Mouse (Mus musculus) liver, embryonic 14.5 days (tissue): Measurements from ENCODE around the gene Larp4b. TPM values are rescaled to one million over a fixed set of nuclear protein-coding genes. Genes with fewer than 3 reads are reported as not detected.

Experiments
- ATAC-seq: fragments of 200-750 bp; cut with Nextera tagmentation; 2 replicates; pipeline ENCODE4 v1.8.0; 2017; ENCODE audit warnings: moderate number of reproducible peaks, mild to moderate bottlenecking, moderate library complexity; ENCODE audit not compliant: insufficient read depth
- DNase-seq, 3 experiments: peaks; one replicate each; pipeline ENCODE4 v3.0.0-alpha.2; 2012 to 2013; ENCODE audit warnings: low read depth in 3 of 3, low spot score in 3 of 3
- H3K27ac ChIP-seq: fragments of 300-500 bp; sonication (generic); 2 replicates; pipeline ENCODE4 v1.5.1; 2014; ENCODE audit warnings: moderate library complexity, mild to moderate bottlenecking, control low read depth, inconsistent platforms
- H3K27me3 ChIP-seq: fragments of 300-500 bp; sonication (generic); 2 replicates; pipeline ENCODE4 v1.6.1; 2014; ENCODE audit warnings: mild to moderate bottlenecking, low read length, moderate library complexity; ENCODE audit not compliant: control insufficient read depth, insufficient read depth
- H3K36me3 ChIP-seq: fragments of 300-500 bp; sonication (generic); replicated peaks from 2 replicates; pipeline ENCODE4 v1.6.1; 2014; ENCODE audit warnings: low read depth; ENCODE audit not compliant: control insufficient read depth, insufficient read depth
- H3K4me1 ChIP-seq, 2 experiments: fragments of 200-500 bp in 1 of 2; fragments of 300-500 bp in 1 of 2; sonication (generic) in 1 of 2; replicated peaks; 2 replicates each; pipeline ENCODE4 v1.6.1; 2012 to 2014; ENCODE audit warnings: antibody characterized with exemption in 1 of 2, inconsistent platforms in 1 of 2, low read length in 1 of 2; ENCODE audit not compliant: control insufficient read depth in 2 of 2, insufficient read depth in 2 of 2
- H3K4me2 ChIP-seq: fragments of 300-500 bp; sonication (generic); 2 replicates; pipeline ENCODE4 v1.6.1; 2014; ENCODE audit warnings: low read depth, mild to moderate bottlenecking, control low read depth, moderate library complexity
- H3K4me3 ChIP-seq, 2 experiments: fragments of 200-500 bp in 1 of 2; fragments of 300-500 bp in 1 of 2; sonication (generic) in 1 of 2; 2 replicates each; pipeline ENCODE4 v1.5.1; 2012 to 2014; ENCODE audit warnings: low read depth in 2 of 2, low read length in 2 of 2, mild to moderate bottlenecking in 2 of 2, control low read depth in 1 of 2, inconsistent platforms in 1 of 2, moderate library complexity in 1 of 2; ENCODE audit not compliant: insufficient read depth in 1 of 2
- H3K9ac ChIP-seq: fragments of 300-500 bp; sonication (generic); replicated peaks from 2 replicates; pipeline ENCODE4 v1.6.1; 2014; ENCODE audit warnings: mild to moderate bottlenecking, control low read depth, moderate library complexity
- H3K9me3 ChIP-seq: fragments of 300-500 bp; sonication (generic); 2 replicates; pipeline ENCODE4 v1.6.1; 2016; ENCODE audit warnings: low read length, mixed read lengths; ENCODE audit not compliant: control insufficient read depth
- CTCF ChIP-seq: IDR thresholded peaks from 2 replicates; pipeline ENCODE4 v1.5.1; 2016; ENCODE audit warnings: antibody characterized with exemption, low read depth, control low read depth
- EP300 ChIP-seq: IDR thresholded peaks from 2 replicates; pipeline ENCODE4 v1.6.1; 2016; ENCODE audit warnings: antibody characterized with exemption, low read depth
- WGBS: fragments of 180-500 bp; shearing (Covaris S2); extraction: QIAGEN DNeasy Blood & Tissue Kit; methylation state at CpG from one replicate; pipeline ENCODE4 v1.1.7; 2014; ENCODE audit not compliant: insufficient replicate concordance; 5-methylcytosine and 5-hydroxymethylcytosine counted together
- polyA plus RNA-seq, 2 experiments: library from polyadenylated mRNA; depleted of rRNA in 1 of 2; stranded (reverse) in 1 of 2; unstranded in 1 of 2; fragments of >200 nt; fragmentation: Nextera tagmentation in 1 of 2; extraction: Ambion mirVana in 1 of 2; gene quantifications; 2 replicates each; pipeline versions ENCODE4 v1.2.1 to v1.2.3; 2012 to 2014

The Larp4b gene
- polyA plus RNA-seq, 2 experiments, result 16.5 to 27.7 TPM

DNA sequence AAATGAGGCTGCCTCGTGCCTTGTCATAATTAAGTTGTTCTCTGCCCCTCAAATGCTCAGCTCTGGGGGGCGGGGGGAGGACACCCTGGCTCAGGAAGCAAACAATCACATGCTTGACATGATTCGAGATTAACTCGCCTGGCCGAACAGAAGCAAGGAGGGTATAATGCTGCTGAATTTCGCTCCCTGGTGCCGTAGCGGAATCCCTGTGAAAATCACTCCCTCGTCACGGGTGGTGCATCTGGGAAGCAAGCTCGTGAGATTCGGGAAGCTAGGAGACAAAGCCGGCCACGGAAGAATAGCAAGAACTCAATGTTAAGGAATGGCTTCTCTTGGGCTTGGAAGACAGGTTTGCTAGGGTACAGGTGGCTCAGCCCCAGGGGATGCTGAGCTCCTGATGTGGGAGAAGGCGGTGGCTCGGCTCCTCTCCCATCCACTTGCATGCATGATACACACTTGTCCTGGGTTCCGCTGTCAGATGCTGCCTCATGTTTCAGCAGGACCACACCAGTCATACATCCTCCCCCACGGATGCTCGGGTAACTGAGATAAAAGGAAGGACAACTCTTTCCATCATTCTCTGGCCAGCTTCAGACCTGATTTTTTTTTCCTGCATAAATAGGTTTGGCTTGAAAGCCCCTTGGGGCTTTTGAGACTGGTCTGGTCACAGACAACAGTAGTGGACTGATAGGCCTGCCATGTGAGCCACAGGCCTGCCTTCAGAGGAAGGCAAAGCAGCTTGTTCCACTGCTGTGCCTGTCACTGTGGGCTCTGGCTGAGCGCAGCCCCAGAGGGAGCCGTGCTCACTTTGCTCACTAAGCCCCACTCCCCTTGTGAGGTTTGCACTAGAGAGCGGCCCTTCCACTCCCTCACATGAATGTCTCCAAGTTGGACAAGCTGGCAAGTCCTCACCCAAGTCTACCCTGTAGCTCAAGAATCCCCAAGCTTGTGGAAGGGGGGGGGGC is 94.2 kb downstream of the Larp4b start:
- DNase-seq, result no peak

GRCm38 (mm10) chr13:9189481-9189880 is 95.8 kb downstream of the Larp4b start:
- no peaks in the 10 kb centered on the region; a peak in 1 of 4 replicates for H3K4me1 ChIP-seq
- H3K27me3 ChIP-seq, result no peaks in the 10 kb centered on the region
- no peaks in the 10 kb centered on the region for H3K36me3 ChIP-seq
- H3K4me2 ChIP-seq, result no peak overlapping the region
- TF ChIP-seq EP300 (no peak), CTCF (no peak)
- no peaks in the 10 kb centered on the region for H3K9me3 ChIP-seq
- ATAC-seq (no peak), DNase-seq (no peak)
- H3K9ac ChIP-seq, result no peak overlapping the region
- WGBS, result 68% methylated on average over 5 of the region's 5 CpGs
- no peak overlapping the region for H3K4me3 ChIP-seq
- no peak overlapping the region for H3K27ac ChIP-seq

More for the DNA sequence above, 94.2 kb downstream of the Larp4b start:
- no peaks in the 10 kb centered on the region; a peak in 1 of 4 replicates for H3K4me1 ChIP-seq
- H3K36me3 ChIP-seq, result no peaks in the 10 kb centered on the region
- H3K27ac ChIP-seq, result no peak overlapping the region
- no peaks in the 10 kb centered on the region for H3K27me3 ChIP-seq
- no peak overlapping the region for H3K4me3 ChIP-seq
- H3K9ac ChIP-seq, result no peak overlapping the region
- 66% methylated on average over 22 of the region's 22 CpGs for WGBS
- no peaks in the 10 kb centered on the region for H3K9me3 ChIP-seq
- ATAC-seq, result no peak
- TF ChIP-seq CTCF, result no peak
- TF ChIP-seq EP300, result no peak
- H3K4me2 ChIP-seq, result no peak overlapping the region

GRCm38 (mm10) chr13:9191172-9192140 is 97.8 kb downstream of the Larp4b start:
- 32% methylated on average over 15 of the region's 15 CpGs for WGBS

GRCm38 (mm10) chr13:9192797-9193330 is 99.2 kb downstream of the Larp4b start:
- Histone ChIP-seq H3K4me1 (no peaks in the 10 kb centered on the region; a peak in 1 of 4 replicates), H3K4me2 (no peak overlapping the region), H3K9ac (no peak overlapping the region), H3K4me3 (no peak overlapping the region), H3K27ac (no peak overlapping the region), H3K9me3 (no peaks in the 10 kb centered on the region), H3K27me3 (no peaks in the 10 kb centered on the region), H3K36me3 (no peaks in the 10 kb centered on the region)
- TF ChIP-seq CTCF, result no peak
- no peak for TF ChIP-seq EP300
- no peak for DNase-seq
- ATAC-seq, result no peak
- WGBS, result 59% methylated on average over 9 of the region's 9 CpGs

More at GRCm38 (mm10) chr13:9191172-9192140, 97.8 kb downstream of the Larp4b start:
- DNase-seq (peak in 1 of 3 experiments; percentile 16), ATAC-seq (peak; percentile 43; the same call in 1 of the 2 replicates)
- Histone ChIP-seq H3K27ac (no peak overlapping the region), H3K4me3 (no peak overlapping the region), H3K9ac (no peak overlapping the region), H3K27me3 (no peaks in the 10 kb centered on the region), H3K9me3 (no peaks in the 10 kb centered on the region), H3K4me2 (no peak overlapping the region), H3K36me3 (no peaks in the 10 kb centered on the region), H3K4me1 (no peaks in the 10 kb centered on the region; a peak in 1 of 4 replicates)
- no peak for TF ChIP-seq EP300
- no peak for TF ChIP-seq CTCF
